ENCODE assay signal across 8 mouse cellular contexts in the genomic region with DNA sequence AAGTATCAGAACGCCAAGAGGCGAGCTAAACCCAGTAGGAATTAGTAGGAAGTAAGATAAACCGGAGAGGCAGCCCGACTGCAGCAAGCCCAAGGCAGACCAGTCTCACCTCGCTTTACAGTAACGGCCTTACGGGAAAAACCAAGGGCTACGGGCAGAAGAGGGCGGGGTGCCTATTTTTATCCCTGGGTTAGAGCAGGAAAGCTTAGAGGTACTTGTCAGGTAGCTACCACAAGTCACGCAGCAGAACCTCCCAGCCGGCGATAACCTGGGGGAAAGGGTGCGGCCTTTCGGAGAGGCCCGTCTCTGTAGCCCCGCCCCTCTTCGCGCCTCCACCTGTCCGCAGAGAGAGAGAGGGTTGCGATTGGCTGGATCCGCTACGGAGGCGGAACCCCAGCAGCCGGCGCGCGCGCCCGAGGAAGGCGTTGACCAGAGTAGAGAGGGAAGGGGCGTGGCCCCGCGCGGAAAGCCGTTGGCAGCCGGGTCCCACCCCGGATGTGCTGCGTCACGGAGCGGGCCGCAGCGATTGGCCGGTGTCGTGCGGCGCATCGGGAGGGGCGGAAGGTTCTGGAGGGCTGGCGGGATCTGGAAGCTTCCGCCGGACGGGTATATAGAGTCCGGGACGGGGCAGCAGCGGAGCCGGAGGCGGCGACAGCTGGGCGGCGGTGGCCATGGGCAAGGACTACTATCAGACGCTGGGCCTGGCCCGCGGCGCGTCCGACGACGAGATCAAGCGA. TPM values are rescaled to one million over a fixed set of nuclear protein-coding genes. Genes with fewer than 3 reads are reported as not detected.
DNase-seq lines count a peak whose midpoint lies in the region; ATAC-seq lines count a peak whose summit lies in the region.

Tecr (minus strand) TSS at position 311 of the 737 bp plus-strand sequence.
Dnajb1 (plus strand) TSS at position 533 of the 737 bp plus-strand sequence.

- ATAC-seq in megakaryocyte progenitor cell, adult 5-6 weeks (replicated peaks; ENCODE audit: poor library complexity) = peak; percentile 83

- peak; percentile 99 for DNase-seq in adipocyte (ENCODE audit: low spot score)
- DNase-seq in embryo, embryonic 10 days (ENCODE audit: low spot score) = peak; percentile 99
- DNase-seq in gastrocnemius, postnatal 10 days = peak; percentile 99
- peak; percentile 100 for DNase-seq in induced T-regulatory cell, adult 2 months (ENCODE audit: low read depth)
- DNase-seq in left cerebral cortex, adult 9 months (ENCODE audit: low spot score in 2 of 2) = peak; percentile 99
- peak; percentile 99 for DNase-seq in right cerebral cortex, postnatal 14 days
- peak; percentile 99 to 100 for DNase-seq in urinary bladder, postnatal 36 days (ENCODE audit: low spot score in 2 of 2)

RNA-seq across cellular contexts. Expression of gene Tecr, which starts in this region (rescaled TPM):
- 100 to 1,000 TPM; 422 to 448 TPM for total RNA-seq in gastrocnemius, postnatal 10 days (2021)
- total RNA-seq in megakaryocyte progenitor cell, adult 5-6 weeks (2015) = 363 and 424 TPM in 2 replicates
- 324 and 345 TPM in 2 replicates for total RNA-seq in megakaryocyte progenitor cell, adult 5-6 weeks (2017)

RNA-seq across cellular contexts. Expression of gene Dnajb1, which starts in this region (rescaled TPM):
- 10 to 100 TPM; 10.3 to 11.7 TPM for total RNA-seq in gastrocnemius, postnatal 10 days (2021)
- total RNA-seq in megakaryocyte progenitor cell, adult 5-6 weeks (2015) = 45.5 and 47.6 TPM in 2 replicates
- 26.2 and 28.0 TPM in 2 replicates for total RNA-seq in megakaryocyte progenitor cell, adult 5-6 weeks (2017)

Comparison
In these comparisons a context has a peak if more than half of its experiments do, and no peak if none do; other contexts are left out.
1. Peak in every context shown above with its lines: DNase-seq and ATAC-seq.